Mouse (Mus musculus) lung, postnatal 0 days (tissue): ENCODE measurements around the gene Cers3. TPM values are rescaled to one million over a fixed set of nuclear protein-coding genes. Genes with fewer than 3 reads are reported as not detected.

ENCODE experiments used
- ATAC-seq: fragments of 200-750 bp; cut with Nextera tagmentation; 2 replicates; pipeline ENCODE4 v1.8.0; 2017; ENCODE audit warnings: moderate library complexity
- DNase-seq: peaks from one replicate; pipeline ENCODE4 v3.0.0-alpha.2; 2016; ENCODE audit warnings: low spot score
- H3K27ac ChIP-seq: fragments of 300-500 bp; sonication (generic); 2 replicates; pipeline ENCODE4 v1.5.1; 2014; ENCODE audit warnings: antibody characterized with exemption, mild to moderate bottlenecking, low read length, mixed read lengths
- H3K27me3 ChIP-seq: fragments of 300-500 bp; sonication (generic); replicated peaks from 2 replicates; pipeline ENCODE4 v1.6.1; 2014; ENCODE audit warnings: low read length, mixed read lengths; ENCODE audit not compliant: insufficient read depth
- H3K36me3 ChIP-seq: fragments of 300-500 bp; sonication (generic); 2 replicates; pipeline ENCODE4 v1.6.1; 2014; ENCODE audit warnings: low read length, mixed read lengths; ENCODE audit not compliant: insufficient read depth
- H3K4me1 ChIP-seq: fragments of 300-500 bp; sonication (generic); 2 replicates; pipeline ENCODE4 v1.6.1; 2014; ENCODE audit warnings: antibody characterized with exemption, low read depth, low read length, mixed read lengths; ENCODE audit not compliant: insufficient read depth
- H3K4me2 ChIP-seq: fragments of 300-500 bp; sonication (generic); replicated peaks from 2 replicates; pipeline ENCODE4 v1.6.1; 2014; ENCODE audit warnings: low read depth, mild to moderate bottlenecking, low read length, moderate library complexity, mixed read lengths
- H3K4me3 ChIP-seq: fragments of 300-500 bp; sonication (generic); 2 replicates; pipeline ENCODE4 v1.5.1; 2014; ENCODE audit warnings: low read depth, low read length
- H3K9ac ChIP-seq: fragments of 300-500 bp; sonication (generic); replicated peaks from 2 replicates; pipeline ENCODE4 v1.6.1; 2014; ENCODE audit warnings: low read depth, mild to moderate bottlenecking
- H3K9me3 ChIP-seq: fragments of 300-500 bp; sonication (generic); 2 replicates; pipeline ENCODE4 v1.6.1; 2016; ENCODE audit warnings: low read length, mixed read lengths
- CTCF ChIP-seq: IDR thresholded peaks from 2 replicates; pipeline ENCODE4 v1.5.1; 2016; ENCODE audit warnings: antibody characterized with exemption, mild to moderate bottlenecking
- EP300 ChIP-seq: IDR thresholded peaks from 2 replicates; pipeline ENCODE4 v1.6.1; 2016; ENCODE audit warnings: antibody characterized with exemption, mild to moderate bottlenecking, control low read depth
- WGBS: fragments of 180-500 bp; shearing (Covaris S2); extraction: QIAGEN DNeasy Blood & Tissue Kit; methylation state at CpG from one replicate; pipeline ENCODE4 v1.1.7; 2014; 5-methylcytosine and 5-hydroxymethylcytosine counted together
- polyA plus RNA-seq: library from polyadenylated mRNA; unstranded; fragments of >200 nt; fragmentation: Nextera tagmentation; extraction: Ambion mirVana; gene quantifications from 2 replicates; pipeline ENCODE4 v1.2.1, GENCODE M21; 2015

Gene Cers3
- polyA plus RNA-seq, 1 experiment from 2014 or later, result 7.1 TPM

DNA sequence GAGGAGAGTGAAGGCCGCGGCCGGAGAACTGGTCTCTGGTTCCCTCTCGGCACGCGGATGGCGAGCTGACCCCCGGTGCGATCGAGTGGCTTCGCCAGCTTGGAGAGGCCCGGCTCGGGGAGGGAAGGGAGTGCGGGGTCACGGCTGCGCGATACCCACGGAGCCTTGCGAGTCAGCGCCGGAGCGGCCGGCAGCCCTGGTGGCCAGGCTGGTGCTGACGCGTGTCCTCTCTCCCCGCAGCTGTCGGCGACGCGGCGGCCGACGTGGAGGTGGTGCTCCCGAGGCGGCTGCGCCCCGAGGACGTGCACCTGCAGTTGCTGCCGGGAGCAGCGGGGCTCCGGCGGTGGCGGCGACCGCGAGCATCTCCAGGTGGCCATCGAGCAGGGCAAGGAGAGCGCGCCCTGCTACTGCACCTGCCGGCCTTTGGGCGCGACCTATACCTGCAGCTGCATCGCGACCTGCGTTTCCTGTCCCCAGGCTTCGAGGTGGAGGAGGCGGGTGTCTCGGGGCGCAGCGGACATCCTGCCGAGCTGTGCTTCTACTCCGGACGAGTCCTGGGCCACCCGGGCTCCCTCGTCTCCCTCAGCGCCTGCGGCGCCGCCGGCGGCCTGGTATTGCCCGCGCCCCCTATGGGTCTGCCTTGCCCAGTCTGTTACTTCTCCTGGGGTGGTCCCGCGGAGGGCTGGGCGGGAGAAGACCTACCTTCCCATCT lies 96.9 kb downstream of the Cers3 start:
- Histone ChIP-seq H3K4me1 (peaks cover 18% of the 10 kb centered on the region; the same call in 1 of the 2 replicates), H3K27me3 (no peaks in the 10 kb centered on the region), H3K9me3 (no peaks in the 10 kb centered on the region), H3K36me3 (no peaks in the 10 kb centered on the region), H3K4me2 (peak overlapping the region; percentile 99), H3K27ac (peak overlapping the region; percentile 76), H3K9ac (peak overlapping the region; percentile 44), H3K4me3 (peak overlapping the region; percentile 60)
- TF ChIP-seq EP300 (no peak), CTCF (peak; percentile 60)
- ATAC-seq (peak; percentile 23), DNase-seq (peak; percentile 56)
- WGBS, result under 1% methylated on average over 27 of the region's 76 CpGs

- DNase-seq (no peak), ATAC-seq (no peak)
- Histone ChIP-seq H3K4me1 (peaks cover 18% of the 10 kb centered on the region; the same call in 1 of the 2 replicates), H3K4me2 (peak overlapping the region; percentile 99), H3K4me3 (peak overlapping the region; percentile 60; the same call in 1 of the 2 replicates), H3K36me3 (no peaks in the 10 kb centered on the region), H3K9me3 (no peaks in the 10 kb centered on the region), H3K9ac (no peak overlapping the region), H3K27ac (no peak overlapping the region), H3K27me3 (no peaks in the 10 kb centered on the region)
- TF ChIP-seq EP300 (no peak), CTCF (no peak)
- WGBS, result 59% methylated on average over 7 of the region's 7 CpGs
Observed at GRCm38 (mm10) chr7:66841165-66841564, 97.9 kb downstream of the Cers3 start.

- WGBS, result 36% methylated on average over 10 of the region's 10 CpGs
- H3K27me3 ChIP-seq, result no peaks in the 10 kb centered on the region
- H3K4me1 ChIP-seq, result peaks cover 18% of the 10 kb centered on the region; the same call in 1 of the 2 replicates
- H3K9me3 ChIP-seq, result no peaks in the 10 kb centered on the region
- H3K4me2 ChIP-seq, result peak overlapping the region; percentile 27; the same call in 1 of the 2 replicates
- peak; percentile 48 for ATAC-seq
- TF ChIP-seq EP300, result no peak; the same call in none of the 2 replicates
- TF ChIP-seq CTCF, result peak; percentile 88
- no peak overlapping the region for H3K4me3 ChIP-seq
- peak overlapping the region; percentile 59; the same call in 1 of the 2 replicates for H3K27ac ChIP-seq
- no peak overlapping the region for H3K9ac ChIP-seq
- no peaks in the 10 kb centered on the region for H3K36me3 ChIP-seq
- DNase-seq, result peak; percentile 94
Observed at GRCm38 (mm10) chr7:66842021-66842420, 98.7 kb downstream of the Cers3 start.

GRCm38 (mm10) chr7:66843846-66844245 lies 100.5 kb downstream of the Cers3 start:
- Histone ChIP-seq H3K36me3 (no peaks in the 10 kb centered on the region), H3K4me3 (no peak overlapping the region), H3K9me3 (no peaks in the 10 kb centered on the region), H3K4me2 (no peak overlapping the region), H3K27ac (no peak overlapping the region), H3K27me3 (no peaks in the 10 kb centered on the region), H3K9ac (no peak overlapping the region), H3K4me1 (peaks cover 18% of the 10 kb centered on the region; the same call in 1 of the 2 replicates)
- ATAC-seq, result no peak
- 29% methylated on average over 2 of the region's 2 CpGs for WGBS
- peak; percentile 63 for DNase-seq
- no peak for TF ChIP-seq EP300
- no peak for TF ChIP-seq CTCF

DNA sequence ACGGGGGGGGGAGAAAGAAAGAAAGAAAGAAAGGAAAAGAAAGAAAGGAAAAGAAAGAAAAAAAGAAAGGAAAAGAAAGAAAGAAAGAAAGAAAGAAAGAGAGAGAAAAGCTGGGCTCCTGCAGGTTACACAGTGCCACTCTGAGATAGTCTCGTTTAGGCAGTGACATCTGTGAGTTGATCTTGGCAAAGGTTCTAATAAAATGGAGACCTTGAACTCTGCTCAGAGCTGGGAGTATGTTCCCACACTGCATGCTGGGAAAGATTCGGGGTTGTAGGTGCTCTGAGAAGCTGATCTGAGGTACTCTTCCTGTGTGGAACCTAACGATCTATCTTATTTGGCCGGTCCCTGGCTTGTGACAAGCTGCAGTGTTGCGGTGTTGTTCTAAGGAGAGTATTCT lies 103.3 kb downstream of the Cers3 start:
- no peaks in the 10 kb centered on the region for H3K27me3 ChIP-seq
- peaks cover 9% of the 10 kb centered on the region; the same call in 1 of the 2 replicates for H3K4me1 ChIP-seq
- no peaks in the 10 kb centered on the region for H3K36me3 ChIP-seq
- no peak for DNase-seq
- TF ChIP-seq CTCF (no peak), EP300 (no peak)
- 67% methylated on average over 6 of the region's 6 CpGs for WGBS
- H3K9me3 ChIP-seq, result no peaks in the 10 kb centered on the region
- ATAC-seq, result no peak
- no peak overlapping the region for H3K9ac ChIP-seq
- no peak overlapping the region for H3K4me3 ChIP-seq
- H3K4me2 ChIP-seq, result no peak overlapping the region
- H3K27ac ChIP-seq, result no peak overlapping the region

- DNase-seq (no peak), ATAC-seq (no peak)
- Histone ChIP-seq H3K9me3 (no peaks in the 10 kb centered on the region), H3K4me3 (no peak overlapping the region), H3K27ac (no peak overlapping the region), H3K9ac (no peak overlapping the region), H3K36me3 (no peaks in the 10 kb centered on the region), H3K4me1 (peaks cover 7% of the 10 kb centered on the region; the same call in 1 of the 2 replicates), H3K4me2 (no peak overlapping the region), H3K27me3 (no peaks in the 10 kb centered on the region)
- TF ChIP-seq CTCF (no peak), EP300 (no peak)
- WGBS, result 82% methylated on average over 8 of the region's 9 CpGs
Observed at GRCm38 (mm10) chr7:66847299-66847698, 104.0 kb downstream of the Cers3 start.
